Mouse (Mus musculus): ENCODE measurements at regions not wholly inside any gene's neighbourhood (a gene's known extent, or its start where the extent isn't known, plus 50 kb on each side); places are given as distances from the start of the nearest gene placed in this dataset.

DNA sequence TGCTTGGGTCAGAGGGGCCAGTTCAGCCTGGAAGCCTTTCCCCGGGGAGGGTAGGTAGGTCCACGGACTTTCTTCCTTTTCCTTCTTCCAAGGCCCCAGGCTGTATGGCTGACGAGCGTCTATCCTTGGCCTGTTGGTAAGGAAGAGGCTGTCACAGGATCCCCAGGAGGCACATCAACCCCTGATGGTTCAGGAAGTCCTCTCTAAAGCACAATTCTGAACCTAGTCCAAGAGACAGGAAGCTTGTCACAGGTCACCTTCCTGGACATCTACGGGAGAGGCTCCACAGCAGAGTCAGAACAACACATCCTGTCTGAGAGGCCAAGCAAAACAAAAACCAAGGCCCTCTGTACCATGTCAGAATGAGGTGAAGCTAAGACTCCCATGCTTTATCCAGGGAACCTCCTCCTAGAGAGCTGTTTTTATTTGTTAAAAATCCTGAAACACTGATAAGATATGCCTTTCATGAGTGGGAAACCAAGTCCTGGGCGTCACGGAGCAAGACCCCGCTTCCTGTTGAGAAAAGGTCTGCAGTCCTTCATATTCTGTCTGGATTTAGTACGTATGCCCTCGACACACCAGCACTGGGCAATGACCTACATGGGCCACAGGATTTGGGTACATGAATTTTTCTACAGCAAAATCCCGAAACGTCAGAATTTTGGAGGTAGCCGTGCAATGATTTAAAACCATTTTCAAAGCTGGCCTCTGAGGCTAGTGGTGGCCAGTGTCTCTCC is 52.0 kb upstream of the Snrk start:
- 81% methylated on average over 13 of the region's 13 CpGs for WGBS
- DNase-seq (ENCODE audit: low read depth, low spot score) = no peak

DNA sequence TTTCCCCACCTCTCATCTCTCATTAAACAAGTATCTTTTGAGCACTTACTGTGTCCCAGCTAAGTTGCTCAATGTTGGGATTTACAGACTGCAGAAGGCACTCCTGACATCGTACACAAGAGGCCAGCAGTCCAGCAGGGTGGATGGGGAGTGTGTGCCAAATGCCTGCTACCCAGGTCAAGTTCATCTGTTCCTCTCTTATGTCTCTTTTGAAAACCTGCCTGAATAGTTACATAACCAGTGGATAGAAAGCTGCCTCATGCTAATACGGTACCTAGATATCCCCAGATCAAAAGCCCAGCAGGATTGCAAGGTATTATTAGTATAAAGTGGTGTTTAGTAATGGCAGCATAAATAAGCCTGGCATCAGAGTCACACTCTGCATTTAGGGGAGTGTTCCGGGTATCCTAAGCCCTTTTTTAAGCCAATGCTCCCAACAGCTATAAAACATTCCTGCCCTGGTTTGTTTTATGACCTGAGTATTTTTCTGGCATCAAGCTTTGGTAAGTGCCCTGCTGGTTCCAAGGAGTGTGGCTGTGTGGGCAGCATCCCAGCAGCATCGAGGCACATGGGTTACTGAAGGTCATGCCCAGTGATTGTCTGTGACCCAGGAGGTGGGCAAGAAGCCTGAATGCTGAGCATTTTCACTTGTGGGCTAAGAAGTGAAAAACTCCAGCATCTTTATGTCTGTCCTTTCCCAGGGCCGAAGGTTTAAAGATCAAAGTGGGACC is 59.1 kb upstream of the Pomgnt2 start:
- no peak for DNase-seq (ENCODE audit: low read depth, low spot score)

DNA sequence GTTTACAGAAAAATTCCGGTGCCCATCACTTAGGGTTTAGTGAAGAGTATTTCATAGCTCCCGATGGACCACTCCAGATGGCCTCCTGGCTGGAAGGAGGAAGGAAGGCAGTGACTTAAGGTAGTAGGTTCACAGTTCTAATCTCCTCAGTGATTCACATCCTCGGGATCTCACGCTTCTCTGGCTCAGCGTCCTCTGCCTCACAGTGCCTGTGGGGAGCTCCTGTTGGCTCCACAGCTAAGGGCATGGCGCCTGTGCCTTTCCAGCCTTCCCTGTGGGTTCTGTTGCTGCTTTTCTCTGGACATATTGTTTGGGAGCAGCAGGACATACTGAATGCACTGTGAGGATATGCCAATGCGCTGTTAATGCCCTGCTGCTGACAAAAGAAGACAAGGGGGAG is 54.8 kb upstream of the Pomgnt2 start:
- DNase-seq (ENCODE audit: low read depth, low spot score) = no peak
- WGBS = 78% methylated on average over 7 of the region's 7 CpGs

More for the DNA sequence above, 59.1 kb upstream of the Pomgnt2 start:
- 51% methylated on average over 5 of the region's 5 CpGs for WGBS

DNA sequence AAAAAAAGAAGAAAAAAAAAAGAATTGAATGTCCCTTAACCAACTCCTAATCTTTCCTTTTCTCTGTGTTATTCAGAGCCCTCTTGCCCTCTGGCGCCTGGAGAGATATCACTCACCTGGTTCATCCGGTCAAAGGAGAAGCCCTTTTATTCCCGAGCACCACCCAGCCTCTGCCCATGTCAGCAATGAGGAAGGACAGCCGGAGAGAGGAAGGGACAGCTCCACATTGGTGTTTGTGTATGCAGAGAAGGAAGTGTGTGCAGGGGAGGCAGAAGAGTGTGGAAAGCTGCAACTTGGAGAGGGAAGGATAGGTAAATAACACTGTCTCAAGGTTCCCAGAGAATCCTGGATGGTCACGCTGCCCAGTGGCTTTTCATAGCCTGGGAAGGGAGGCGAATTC is 54.2 kb upstream of the Pomgnt2 start:
- DNase-seq (ENCODE audit: low read depth, low spot score) = peak; percentile 55
- WGBS = 18% methylated on average over 6 of the region's 6 CpGs

DNA sequence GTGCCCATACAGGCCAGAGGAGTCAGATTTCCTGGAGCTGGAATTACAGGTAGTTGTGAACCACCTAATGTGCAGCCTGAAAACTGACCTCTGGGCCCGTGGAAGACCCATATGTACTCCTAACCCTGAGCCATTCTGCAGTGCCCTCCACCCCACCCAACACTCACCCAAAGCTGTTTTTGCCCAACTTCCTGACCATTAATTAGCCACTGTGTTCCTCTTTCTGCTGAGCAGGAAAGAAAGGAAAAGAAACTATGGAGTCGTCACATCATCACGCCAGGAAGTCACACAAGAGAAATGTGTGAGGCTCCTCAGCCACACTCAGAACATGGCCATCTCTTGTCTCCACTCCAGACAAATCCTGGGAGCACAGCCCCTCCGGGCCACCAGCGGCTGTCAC is 52.1 kb upstream of the Pomgnt2 start:
- WGBS = 63% methylated on average over 5 of the region's 5 CpGs
- no peak for DNase-seq (ENCODE audit: low read depth, low spot score)

DNA sequence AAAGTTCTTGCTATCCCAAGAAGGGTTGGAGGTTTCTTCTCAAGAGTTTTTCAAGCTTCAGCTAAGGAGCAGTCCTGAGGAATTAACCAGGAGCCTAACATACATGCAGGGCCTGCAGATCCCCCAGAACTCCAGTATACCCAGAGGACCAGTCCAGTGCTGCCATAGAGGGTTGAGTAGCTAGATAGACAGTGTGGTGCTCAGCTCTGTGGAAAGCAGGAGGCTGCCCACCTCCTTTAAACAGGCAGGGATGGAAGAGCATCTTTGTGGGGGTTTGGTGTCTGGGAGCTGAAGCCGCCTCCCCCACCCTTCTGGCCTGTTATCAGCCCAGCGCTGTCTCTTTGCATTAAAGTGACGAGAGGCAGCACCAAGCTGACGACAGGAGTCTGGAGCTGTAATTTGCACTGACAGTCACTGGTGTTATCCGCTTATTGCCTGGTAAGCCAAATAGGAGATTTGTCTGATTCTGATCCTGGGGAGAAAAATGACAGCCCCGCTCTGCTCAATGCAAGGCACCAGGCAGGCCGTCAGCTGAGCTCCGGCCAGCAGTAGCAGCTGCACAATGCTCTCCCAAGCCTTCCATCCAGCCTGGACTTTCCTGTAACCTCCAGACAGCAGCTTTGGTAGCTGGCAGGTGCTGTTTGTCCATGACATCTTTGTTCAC is 51.2 kb upstream of the Pomgnt2 start:
- 82% methylated on average over 8 of the region's 8 CpGs for WGBS
- DNase-seq (ENCODE audit: low read depth, low spot score) = no peak

Data from large intestine, adult 2 months (tissue).